Mouse (Mus musculus) ES-E14 (cell line): ENCODE measurements around the gene Hormad2. TPM values are rescaled to one million over a fixed set of nuclear protein-coding genes. Genes with fewer than 3 reads are reported as not detected.

ENCODE experiments used
- DNase-seq: peaks from one replicate; pipeline ENCODE4 v3.0.0-alpha.2; 2013; ENCODE audit warnings: low read depth, low spot score
- H3K27ac ChIP-seq: 2 replicates; pipeline ENCODE4 v1.5.1; 2012; ENCODE audit warnings: low read depth, mild to moderate bottlenecking, low read length, moderate library complexity, mixed read lengths; ENCODE audit not compliant: poor library complexity, insufficient read depth, severe bottlenecking
- H3K36me3 ChIP-seq: 2 replicates; pipeline ENCODE4 v1.6.1; 2012; ENCODE audit warnings: mild to moderate bottlenecking, low read length, moderate library complexity, mixed read lengths; ENCODE audit not compliant: control insufficient read depth, poor library complexity, insufficient read depth, severe bottlenecking
- H3K4me1 ChIP-seq, 2 experiments: fragments of 150-350 bp in 1 of 2; sonication (generic) in 1 of 2; 2 replicates each; pipeline ENCODE4 v1.6.1; 2012; ENCODE audit warnings: low read length in 2 of 2, mild to moderate bottlenecking in 1 of 2, mixed read lengths in 1 of 2; ENCODE audit not compliant: control insufficient read depth in 2 of 2, insufficient read depth in 2 of 2, poor library complexity in 1 of 2
- H3K4me3 ChIP-seq, 2 experiments: fragments of 150-350 bp in 1 of 2; sonication (generic) in 1 of 2; 2 replicates each; pipeline ENCODE4 v1.5.1; 2012; ENCODE audit warnings: low read length in 2 of 2, low read depth in 1 of 2, mild to moderate bottlenecking in 1 of 2, mixed read lengths in 1 of 2; ENCODE audit not compliant: insufficient read depth in 1 of 2, poor library complexity in 1 of 2, severe bottlenecking in 1 of 2
- H3K9ac ChIP-seq: 2 replicates; pipeline ENCODE4 v1.6.1; 2012; ENCODE audit warnings: low read depth, mild to moderate bottlenecking, low read length, mixed read lengths; ENCODE audit not compliant: poor library complexity, insufficient read depth, severe bottlenecking
- H3K9me3 ChIP-seq: fragments of 150-350 bp; sonication (generic); 2 replicates; pipeline ENCODE4 v1.6.1; 2012; ENCODE audit warnings: low read depth, mild to moderate bottlenecking, low read length; ENCODE audit not compliant: control insufficient read depth, insufficient read depth
- CHD2 ChIP-seq: IDR thresholded peaks from 2 replicates; pipeline ENCODE4 v1.6.1; 2014; ENCODE audit warnings: mild to moderate bottlenecking, low read depth, low read length, inconsistent platforms
- HCFC1 ChIP-seq: IDR thresholded peaks from 2 replicates; pipeline ENCODE4 v1.6.1; 2012; ENCODE audit warnings: low read length, inconsistent platforms, borderline replicate concordance; ENCODE audit not compliant: insufficient read depth
- MAFK ChIP-seq: IDR thresholded peaks from 2 replicates; pipeline ENCODE4 v1.6.1; 2014; ENCODE audit warnings: mild to moderate bottlenecking, low read depth, low read length, inconsistent platforms; ENCODE audit not compliant: insufficient read depth
- ZC3H11A ChIP-seq: IDR thresholded peaks from 2 replicates; pipeline ENCODE4 v1.6.1; 2012; ENCODE audit warnings: low read depth, mild to moderate bottlenecking, inconsistent platforms, low read length, borderline replicate concordance
- ZNF384 ChIP-seq: IDR thresholded peaks from 2 replicates; pipeline ENCODE4 v1.6.1; 2012; ENCODE audit warnings: low read depth, low read length, inconsistent platforms
- in situ Hi-C, 2 experiments: fragments of 600-800 bp; cut with MboI; formaldehyde crosslinking; loops; one replicate each; pipeline ENCODE4 v1.15.1; 2025; ENCODE audit warnings: low sequenced_read_pairs in 2 of 2, inconsistent platforms in 1 of 2; ENCODE audit not compliant: unreplicated experiment in 2 of 2
- total RNA-seq: library from RNA; depleted of rRNA; stranded (reverse); fragments of 300-350 nt; gene quantifications from 2 replicates; pipeline ENCODE4 v1.2.3, GENCODE M21; 2012

Gene Hormad2
- total RNA-seq, 1 experiment: 11.6 TPM

DNA sequence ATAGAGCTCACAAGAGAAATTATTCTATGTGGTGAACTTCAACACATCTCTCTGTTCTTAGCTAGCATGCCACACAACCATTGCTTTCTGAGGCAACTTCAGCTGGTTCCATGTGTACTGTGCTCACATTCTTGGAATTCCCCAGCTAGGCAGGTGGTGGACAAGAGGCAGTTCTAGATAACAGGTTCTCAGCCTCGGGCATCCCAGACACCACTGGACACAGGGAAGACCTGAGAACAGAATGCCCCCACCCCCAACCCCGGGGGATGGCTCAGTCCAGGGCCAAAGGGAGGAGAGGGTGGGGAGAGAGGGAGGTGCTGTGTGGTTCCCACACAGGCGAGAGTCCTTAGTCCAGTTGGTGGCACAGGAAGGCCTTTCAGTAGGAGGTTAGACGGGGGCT lies 36.6 kb downstream of the Hormad2 start:
- Histone ChIP-seq H3K36me3 (no peaks in the 10 kb centered on the region), H3K4me1 (peaks cover 0 to 2% of the 10 kb centered on the region in 2 experiments; a peak in 1 of 4 replicates), H3K27ac (no peak overlapping the region), H3K9me3 (no peaks in the 10 kb centered on the region), H3K9ac (no peak overlapping the region), H3K4me3 (no peak overlapping the region)
- in situ Hi-C loops: no loop called here
- TF ChIP-seq HCFC1: no peak
- no peak for DNase-seq

DNA sequence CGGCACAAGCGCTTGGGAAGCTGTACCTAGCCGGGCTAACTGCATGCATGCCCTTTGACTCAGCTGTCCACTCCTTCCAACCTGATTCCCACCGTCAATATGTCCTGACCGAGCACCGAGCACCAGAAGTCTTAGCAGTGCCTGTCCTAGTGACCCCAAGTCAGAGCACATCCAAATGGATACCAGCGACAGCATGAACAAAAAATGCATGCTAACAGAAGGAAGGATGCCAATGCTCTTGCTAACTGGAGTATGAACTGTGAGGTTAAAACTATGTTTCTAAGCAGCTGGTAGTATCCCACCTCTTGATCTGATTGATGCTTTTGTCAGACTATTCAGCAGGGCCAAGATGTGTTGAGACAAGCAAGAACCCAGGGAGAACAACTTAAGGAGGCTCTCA lies 37.5 kb downstream of the Hormad2 start:
- DNase-seq: no peak
- in situ Hi-C loops: no loop called here
- Histone ChIP-seq H3K36me3 (no peaks in the 10 kb centered on the region), H3K9me3 (no peaks in the 10 kb centered on the region), H3K4me1 (peaks cover 0 to 2% of the 10 kb centered on the region in 2 experiments; a peak in 1 of 4 replicates), H3K9ac (no peak overlapping the region), H3K4me3 (no peak overlapping the region), H3K27ac (no peak overlapping the region)
- TF ChIP-seq MAFK (no peak), HCFC1 (no peak), ZC3H11A (no peak), ZNF384 (no peak), CHD2 (no peak)

DNA sequence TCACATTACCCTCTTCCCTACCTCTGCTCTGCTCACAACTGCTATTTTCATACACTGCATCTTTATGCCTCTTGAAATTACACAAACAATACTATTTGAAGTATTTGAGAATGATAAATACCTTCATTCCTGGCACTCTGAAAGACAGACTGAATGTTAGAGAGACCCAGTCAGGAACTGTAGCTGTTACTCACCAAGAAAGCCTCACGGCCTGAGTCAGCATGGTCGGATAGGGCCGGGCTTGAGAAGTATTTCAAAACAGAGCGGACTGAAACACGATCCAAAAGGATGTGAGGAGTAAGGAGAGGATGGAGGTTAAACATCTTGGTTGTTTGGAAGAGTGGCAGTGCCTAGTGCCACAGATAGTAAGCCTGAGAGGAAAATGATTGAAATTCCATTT lies 39.7 kb downstream of the Hormad2 start:
- Histone ChIP-seq H3K36me3 (no peaks in the 10 kb centered on the region), H3K9ac (no peak overlapping the region), H3K4me3 (no peak overlapping the region), H3K27ac (no peak overlapping the region), H3K4me1 (peaks cover 0 to 2% of the 10 kb centered on the region in 2 experiments; a peak in 1 of 4 replicates), H3K9me3 (no peaks in the 10 kb centered on the region)
- TF ChIP-seq ZNF384: no peak
- no peak for TF ChIP-seq HCFC1
- in situ Hi-C loops: no loop called here
- DNase-seq: no peak

DNA sequence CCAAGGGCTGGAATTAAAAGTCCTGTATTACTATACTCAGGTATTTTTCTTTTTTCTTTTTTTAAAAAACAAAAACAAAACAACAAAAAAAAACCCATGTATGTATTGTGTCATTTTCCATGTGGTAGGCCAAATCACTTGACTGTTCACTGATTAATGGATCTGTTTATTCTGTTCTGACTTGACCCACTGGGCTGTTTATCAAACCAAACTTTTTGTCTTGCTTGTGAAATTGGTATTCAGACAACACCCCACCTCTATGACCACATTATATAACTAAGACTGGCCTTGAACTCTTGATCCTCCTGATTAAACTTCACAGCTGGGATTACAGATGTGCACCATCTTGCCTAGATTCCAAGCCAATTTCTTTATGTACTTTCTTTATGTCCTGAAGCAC lies 46.7 kb downstream of the Hormad2 start:
- Histone ChIP-seq H3K4me3 (no peak overlapping the region), H3K36me3 (no peaks in the 10 kb centered on the region), H3K27ac (no peak overlapping the region), H3K4me1 (no peaks in the 10 kb centered on the region; a peak in 3 of 4 replicates), H3K9ac (no peak overlapping the region), H3K9me3 (no peaks in the 10 kb centered on the region)
- in situ Hi-C loops: no loop called here
- no peak for TF ChIP-seq ZNF384
- no peak for TF ChIP-seq HCFC1
- no peak for TF ChIP-seq CHD2
- no peak for TF ChIP-seq ZC3H11A
- no peak for TF ChIP-seq MAFK
- no peak for DNase-seq

DNA sequence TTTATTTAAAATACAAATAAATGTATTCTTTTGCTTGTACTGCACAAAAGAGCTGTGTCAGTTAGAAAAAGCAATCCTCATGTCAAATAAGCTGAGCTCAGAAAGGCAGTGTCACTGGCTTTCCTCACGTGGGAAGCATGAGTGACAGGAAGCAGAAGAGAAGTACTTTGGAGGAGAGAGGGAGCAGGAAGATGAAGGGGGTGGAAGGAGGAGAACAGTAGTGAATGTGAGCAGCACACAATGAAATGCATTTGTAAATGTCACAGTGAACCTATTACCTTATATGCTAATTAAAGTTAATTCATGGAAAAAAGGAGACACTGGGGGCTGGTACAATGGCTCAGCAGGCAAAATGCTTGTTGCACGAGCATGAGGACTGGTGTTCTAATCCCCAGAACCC lies 52.9 kb downstream of the Hormad2 start:
- Histone ChIP-seq H3K9me3 (no peaks in the 10 kb centered on the region), H3K27ac (no peak overlapping the region), H3K4me3 (no peak overlapping the region), H3K9ac (no peak overlapping the region), H3K4me1 (no peaks in the 10 kb centered on the region; a peak in 3 of 4 replicates), H3K36me3 (no peaks in the 10 kb centered on the region)
- in situ Hi-C loops: no loop called here
- DNase-seq: no peak
- TF ChIP-seq ZNF384 (no peak), HCFC1 (no peak), MAFK (no peak), CHD2 (no peak), ZC3H11A (no peak)
